Mouse (Mus musculus): ENCODE data around the gene Axl. TPM values are rescaled to one million over a fixed set of nuclear protein-coding genes. Genes with fewer than 3 reads are reported as not detected.

The Axl gene
- polyA plus RNA-seq, 1 experiment, result 18.0 TPM

DNA sequence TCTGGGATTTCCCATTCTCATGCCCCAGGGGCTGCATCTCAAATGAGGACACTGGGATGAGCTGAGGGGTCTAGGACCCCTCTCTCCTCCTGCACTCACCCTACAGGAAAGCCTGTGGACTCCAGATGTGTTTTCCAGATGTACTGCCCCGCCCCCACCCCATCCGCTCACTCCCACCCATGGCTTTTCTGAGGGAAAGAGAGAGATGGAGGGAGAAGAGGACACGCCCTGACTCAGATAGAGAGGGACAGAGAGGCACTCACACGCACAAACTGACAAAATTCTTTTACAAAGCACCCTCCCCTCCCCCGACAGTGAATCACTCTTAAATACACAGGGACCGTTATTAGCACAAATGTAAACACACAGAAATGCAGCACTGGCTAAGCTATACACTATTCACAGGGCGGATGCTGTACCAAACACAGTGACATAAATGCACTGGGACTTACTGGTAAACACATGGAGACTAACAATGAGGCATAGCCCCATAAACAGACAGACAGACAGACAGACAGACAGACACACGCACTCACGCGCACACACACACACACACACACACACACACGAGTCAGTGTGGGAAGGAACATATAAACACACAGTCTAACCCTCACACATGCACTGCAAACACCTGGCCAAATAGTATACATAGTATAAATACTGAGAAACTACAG lies 6.4 kb downstream of the Axl start:
- H3K4me3 ChIP-seq (replicated peaks), result peak overlapping the region; percentile 85

DNA sequence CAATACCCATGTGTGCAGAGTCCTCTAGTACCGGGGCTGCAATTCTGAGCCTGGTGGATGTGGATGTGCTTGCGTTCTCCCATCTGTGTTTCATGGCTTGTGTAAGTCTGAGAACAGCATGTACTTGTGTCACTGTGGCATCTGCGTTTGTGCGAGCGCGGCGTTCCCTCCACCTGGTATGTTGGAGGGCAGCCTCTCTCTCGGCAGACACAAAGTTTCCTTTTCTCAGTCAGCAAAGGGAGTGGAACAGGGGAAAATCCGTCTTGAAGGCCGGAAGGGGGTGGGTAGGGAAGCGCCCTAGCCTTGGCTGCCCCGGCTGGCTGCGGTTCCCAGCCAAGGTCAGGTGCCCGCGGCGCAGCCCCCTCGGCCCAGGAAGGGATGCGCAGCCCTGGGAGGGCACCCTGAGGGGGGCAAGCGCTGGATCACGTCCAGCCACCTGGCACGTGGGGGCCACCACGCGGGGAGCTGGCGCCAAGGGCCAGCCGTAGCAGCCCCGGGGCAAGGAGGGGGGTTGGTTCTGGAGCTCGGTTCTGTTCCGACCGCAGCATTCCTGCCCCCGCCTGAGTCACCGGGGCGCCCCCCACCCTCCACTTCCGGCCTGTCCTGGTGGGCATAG lies 7.1 kb downstream of the Axl start:
- Histone ChIP-seq H3K36me3 (replicated peaks; ENCODE audit: low read length) (no peaks in the 10 kb centered on the region), H3K27me3 (replicated peaks) (peaks cover 18% of the 10 kb centered on the region), H3K4me3 (replicated peaks) (peak overlapping the region; percentile 85), H3K4me1 (peaks cover 75% of the 10 kb centered on the region), H3K9me3 (no peaks in the 10 kb centered on the region)
- TF ChIP-seq GATA1 (IDR thresholded peaks at IDR 0.05; ENCODE audit: borderline replicate concordance, low read length), result no peak
- TF ChIP-seq FLI1 (IDR thresholded peaks at IDR 0.05; ENCODE audit: low read length), result no peak

More for the DNA sequence above, 6.4 kb downstream of the Axl start:
- Histone ChIP-seq H3K9me3 (no peaks in the 10 kb centered on the region), H3K36me3 (replicated peaks; ENCODE audit: low read length) (no peaks in the 10 kb centered on the region), H3K27me3 (replicated peaks) (peaks cover 22% of the 10 kb centered on the region), H3K4me1 (peaks cover 73% of the 10 kb centered on the region)
- TF ChIP-seq GATA1 (IDR thresholded peaks at IDR 0.05; ENCODE audit: borderline replicate concordance, low read length) (no peak), FLI1 (IDR thresholded peaks at IDR 0.05; ENCODE audit: low read length) (no peak)

DNA sequence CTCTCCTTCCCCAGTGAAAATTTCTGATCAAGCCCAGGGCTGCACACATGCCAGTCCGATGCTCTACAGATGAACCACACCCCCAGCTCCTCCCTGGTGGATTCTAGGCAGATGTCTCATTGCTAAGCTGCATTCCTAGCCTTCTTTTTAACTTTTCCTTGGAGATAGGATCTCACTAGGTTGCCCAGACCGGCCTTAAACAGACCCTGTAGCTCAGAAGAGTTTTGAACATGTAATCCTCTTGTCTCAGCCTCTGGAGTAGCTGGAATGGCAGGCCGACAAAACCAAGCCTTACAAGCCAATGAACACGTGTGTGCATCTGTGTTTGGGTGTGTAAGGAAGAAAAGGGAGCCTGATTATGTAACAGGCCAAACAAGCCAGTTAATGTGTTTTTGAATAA lies 7.8 kb downstream of the Axl start:
- no peak for TF ChIP-seq FLI1 (IDR thresholded peaks at IDR 0.05; ENCODE audit: low read length)
- TF ChIP-seq GATA1 (IDR thresholded peaks at IDR 0.05; ENCODE audit: borderline replicate concordance, low read length), result no peak
- no peaks in the 10 kb centered on the region for H3K9me3 ChIP-seq
- peaks cover 77% of the 10 kb centered on the region for H3K4me1 ChIP-seq
- no peak overlapping the region for H3K4me3 ChIP-seq (replicated peaks)
- no peaks in the 10 kb centered on the region for H3K36me3 ChIP-seq (replicated peaks; ENCODE audit: low read length)
- peaks cover 13% of the 10 kb centered on the region for H3K27me3 ChIP-seq (replicated peaks)

DNA sequence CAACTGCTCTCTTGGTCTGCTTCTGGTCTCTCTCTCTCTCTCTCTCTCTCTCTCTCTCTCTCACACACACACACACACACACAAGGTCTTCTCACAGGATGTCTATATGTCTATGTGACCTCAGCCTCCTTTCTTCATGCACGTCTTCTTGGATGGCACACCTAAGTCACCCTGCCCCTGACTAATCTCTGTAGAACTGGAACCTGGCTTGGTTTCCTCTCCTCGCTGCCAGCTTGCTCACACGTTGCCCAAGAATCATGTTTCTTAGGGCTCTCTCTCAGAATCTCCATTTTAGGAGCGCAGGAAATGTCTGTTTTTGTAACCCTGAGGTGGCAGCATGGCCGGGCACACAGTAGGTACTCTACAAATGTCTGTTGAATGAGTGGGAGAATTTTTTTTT lies 8.5 kb downstream of the Axl start:
- peaks cover 74% of the 10 kb centered on the region for H3K4me1 ChIP-seq
- peaks cover 9% of the 10 kb centered on the region for H3K27me3 ChIP-seq (replicated peaks)
- H3K36me3 ChIP-seq (replicated peaks; ENCODE audit: low read length), result no peaks in the 10 kb centered on the region
- TF ChIP-seq GATA1 (IDR thresholded peaks at IDR 0.05; ENCODE audit: borderline replicate concordance, low read length), result no peak
- TF ChIP-seq FLI1 (IDR thresholded peaks at IDR 0.05; ENCODE audit: low read length), result no peak
- H3K9me3 ChIP-seq, result no peaks in the 10 kb centered on the region
- H3K4me3 ChIP-seq (replicated peaks), result no peak overlapping the region

DNA sequence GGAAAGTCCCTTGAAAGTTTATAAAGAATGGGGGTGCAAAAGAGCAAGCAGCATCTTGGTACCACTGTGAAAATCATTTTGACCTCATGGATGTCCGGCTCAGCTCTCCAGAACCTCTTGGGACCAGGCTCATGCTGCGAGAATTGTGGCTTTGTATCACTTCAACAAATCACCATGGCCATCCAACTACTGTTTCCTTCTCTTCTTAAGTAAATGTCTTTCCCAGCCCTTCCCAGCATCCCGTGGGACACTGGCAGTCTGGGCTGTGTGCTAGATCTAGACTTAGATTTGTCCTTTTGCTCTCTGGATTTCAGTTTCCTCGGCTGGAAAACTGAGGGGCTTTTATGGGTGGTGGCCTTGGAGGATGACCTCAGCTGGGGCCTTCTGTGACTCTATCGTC lies 20.3 kb downstream of the Axl start:
- peaks cover 2% of the 10 kb centered on the region for H3K36me3 ChIP-seq (replicated peaks; ENCODE audit: low read length)
- TF ChIP-seq GATA1 (IDR thresholded peaks at IDR 0.05; ENCODE audit: borderline replicate concordance, low read length) (no peak), FLI1 (IDR thresholded peaks at IDR 0.05; ENCODE audit: low read length) (no peak)
- peaks cover 54% of the 10 kb centered on the region for H3K4me1 ChIP-seq
- H3K9me3 ChIP-seq, result no peaks in the 10 kb centered on the region
- no peak overlapping the region for H3K4me3 ChIP-seq (replicated peaks)
- peaks cover 21% of the 10 kb centered on the region for H3K27me3 ChIP-seq (replicated peaks)

DNA sequence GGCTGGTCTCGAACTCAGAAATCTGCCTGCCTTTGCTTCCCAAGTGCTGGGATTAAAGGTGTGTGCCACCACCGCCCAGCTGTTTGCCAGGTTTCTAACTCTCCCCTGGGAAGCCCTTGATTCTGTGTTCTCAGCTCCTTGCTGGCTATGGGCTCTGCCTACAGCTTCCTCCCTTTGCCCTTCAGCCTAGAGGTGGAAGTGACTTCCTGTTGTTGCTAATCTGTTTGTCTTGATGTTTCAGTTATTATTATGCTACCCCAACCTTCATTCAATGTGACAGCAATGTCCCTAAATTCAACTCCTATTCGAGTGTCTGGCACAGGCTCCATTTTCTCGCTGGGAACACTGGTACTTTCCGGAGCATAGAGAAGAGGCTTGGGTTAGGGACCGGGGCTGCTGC lies 22.4 kb downstream of the Axl start:
- H3K27me3 ChIP-seq (replicated peaks), result peaks cover 9% of the 10 kb centered on the region

DNA sequence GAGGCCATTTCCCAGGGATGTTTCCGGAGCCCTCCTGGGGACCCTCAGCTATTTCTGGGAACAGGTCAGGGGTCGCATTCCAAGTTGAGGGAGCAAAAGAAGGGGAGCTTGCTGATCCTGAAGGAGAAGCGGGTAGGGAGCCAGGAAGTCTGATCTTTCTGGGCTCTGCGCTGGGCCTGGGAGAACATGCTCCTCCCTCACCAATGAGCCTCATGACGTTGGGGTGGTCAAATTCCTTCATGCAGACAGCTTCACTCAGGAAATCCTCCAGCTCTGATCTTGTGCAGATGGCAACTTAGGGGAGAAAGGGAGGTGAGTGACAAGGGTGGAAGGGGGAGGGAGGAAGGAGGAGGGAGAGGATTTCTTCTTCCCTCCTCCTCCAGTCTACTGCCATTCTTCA lies 24.3 kb downstream of the Axl start:
- peaks cover 2% of the 10 kb centered on the region for H3K36me3 ChIP-seq (replicated peaks; ENCODE audit: low read length)
- TF ChIP-seq FLI1 (IDR thresholded peaks at IDR 0.05; ENCODE audit: low read length), result no peak
- no peak for TF ChIP-seq GATA1 (IDR thresholded peaks at IDR 0.05; ENCODE audit: borderline replicate concordance, low read length)
- H3K4me1 ChIP-seq, result peaks cover 51% of the 10 kb centered on the region
- no peak overlapping the region for H3K4me3 ChIP-seq (replicated peaks)
- H3K27me3 ChIP-seq (replicated peaks), result peaks cover 6% of the 10 kb centered on the region
- H3K9me3 ChIP-seq, result no peaks in the 10 kb centered on the region

More for the DNA sequence above, 22.4 kb downstream of the Axl start:
- no peak overlapping the region for H3K4me3 ChIP-seq (replicated peaks)
- peaks cover 45% of the 10 kb centered on the region for H3K4me1 ChIP-seq
- no peaks in the 10 kb centered on the region for H3K9me3 ChIP-seq
- TF ChIP-seq FLI1 (IDR thresholded peaks at IDR 0.05; ENCODE audit: low read length) (no peak), GATA1 (IDR thresholded peaks at IDR 0.05; ENCODE audit: borderline replicate concordance, low read length) (no peak)
- H3K36me3 ChIP-seq (replicated peaks; ENCODE audit: low read length), result peaks cover 2% of the 10 kb centered on the region

DNA sequence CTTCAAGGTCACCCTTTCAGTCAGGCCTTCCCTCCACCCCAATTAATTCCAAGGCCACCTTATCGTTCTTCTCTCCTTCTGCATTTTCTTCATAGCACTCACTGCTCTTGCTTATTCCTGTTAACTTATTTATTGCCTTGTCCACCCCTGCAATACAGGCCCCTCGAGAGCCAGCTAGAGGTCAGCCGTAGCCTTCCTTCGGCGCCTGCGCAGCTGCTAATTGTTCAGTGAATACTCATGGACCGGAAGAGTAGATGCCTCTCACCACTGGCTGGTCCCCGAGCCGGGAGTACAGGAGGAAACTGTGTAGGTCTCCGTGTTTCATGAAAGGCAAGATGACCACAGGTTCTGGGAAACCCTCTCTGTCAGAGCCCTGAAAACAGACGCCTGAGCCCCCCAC lies 24.8 kb downstream of the Axl start:
- Histone ChIP-seq H3K4me3 (replicated peaks) (no peak overlapping the region), H3K27me3 (replicated peaks) (peaks cover 8% of the 10 kb centered on the region), H3K4me1 (peaks cover 51% of the 10 kb centered on the region), H3K9me3 (no peaks in the 10 kb centered on the region), H3K36me3 (replicated peaks; ENCODE audit: low read length) (peaks cover 2% of the 10 kb centered on the region)
- TF ChIP-seq FLI1 (IDR thresholded peaks at IDR 0.05; ENCODE audit: low read length) (no peak), GATA1 (IDR thresholded peaks at IDR 0.05; ENCODE audit: borderline replicate concordance, low read length) (no peak)

DNA sequence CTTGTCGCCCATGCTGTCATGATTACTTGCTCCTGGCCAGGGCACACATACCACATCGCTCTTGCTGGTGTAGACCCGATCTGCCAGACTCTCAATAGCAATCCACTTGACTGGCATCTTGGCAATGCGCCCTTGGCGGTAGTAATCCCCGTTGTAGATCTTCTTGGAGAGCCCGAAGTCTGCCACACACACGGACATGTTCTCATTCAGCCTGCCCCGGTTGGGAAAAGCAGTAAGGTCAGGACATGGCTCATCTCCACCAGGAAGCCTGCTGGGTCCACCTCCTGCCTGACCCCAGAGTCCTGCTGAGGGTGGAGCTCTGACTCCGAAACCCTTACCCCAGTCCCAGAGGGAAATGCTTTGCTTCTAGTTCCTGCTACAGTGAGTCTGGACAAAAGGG lies 27.2 kb downstream of the Axl start:
- Histone ChIP-seq H3K9me3 (no peaks in the 10 kb centered on the region), H3K27me3 (replicated peaks) (peaks cover 16% of the 10 kb centered on the region), H3K4me3 (replicated peaks) (no peak overlapping the region), H3K36me3 (replicated peaks; ENCODE audit: low read length) (no peaks in the 10 kb centered on the region), H3K4me1 (peaks cover 48% of the 10 kb centered on the region)
- no peak for TF ChIP-seq GATA1 (IDR thresholded peaks at IDR 0.05; ENCODE audit: borderline replicate concordance, low read length)
- TF ChIP-seq FLI1 (IDR thresholded peaks at IDR 0.05; ENCODE audit: low read length), result no peak

DNA sequence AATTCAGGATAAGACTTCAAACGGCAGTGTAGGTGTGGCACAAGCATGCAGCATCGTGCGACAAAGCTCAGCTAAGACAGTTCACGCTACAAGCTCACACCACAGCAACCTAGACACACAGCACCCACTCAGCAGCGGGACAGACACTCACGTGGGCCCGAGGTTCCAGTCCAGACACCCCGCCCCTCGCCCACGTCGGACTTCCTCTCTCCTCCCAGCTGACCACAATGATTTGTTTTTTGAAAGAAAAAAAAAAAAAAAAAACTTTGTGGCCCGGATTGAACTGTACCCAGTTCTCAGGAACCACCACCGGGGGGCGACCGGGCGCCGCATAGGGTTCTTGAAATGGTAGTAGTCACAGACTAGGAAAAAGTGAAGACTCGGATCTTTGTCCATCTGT lies 32.5 kb downstream of the Axl start:
- H3K4me3 ChIP-seq (replicated peaks), result peak overlapping the region; percentile 93
- TF ChIP-seq FLI1 (IDR thresholded peaks at IDR 0.05; ENCODE audit: low read length) (no peak), GATA1 (IDR thresholded peaks at IDR 0.05; ENCODE audit: borderline replicate concordance, low read length) (no peak)
- no peaks in the 10 kb centered on the region for H3K9me3 ChIP-seq
- peaks cover 14% of the 10 kb centered on the region for H3K27me3 ChIP-seq (replicated peaks)
- peaks cover 18% of the 10 kb centered on the region for H3K36me3 ChIP-seq (replicated peaks; ENCODE audit: low read length)
- H3K4me1 ChIP-seq, result peaks cover 45% of the 10 kb centered on the region
